18 mouse cellular contexts compared by ENCODE assay signal in the genomic region with DNA sequence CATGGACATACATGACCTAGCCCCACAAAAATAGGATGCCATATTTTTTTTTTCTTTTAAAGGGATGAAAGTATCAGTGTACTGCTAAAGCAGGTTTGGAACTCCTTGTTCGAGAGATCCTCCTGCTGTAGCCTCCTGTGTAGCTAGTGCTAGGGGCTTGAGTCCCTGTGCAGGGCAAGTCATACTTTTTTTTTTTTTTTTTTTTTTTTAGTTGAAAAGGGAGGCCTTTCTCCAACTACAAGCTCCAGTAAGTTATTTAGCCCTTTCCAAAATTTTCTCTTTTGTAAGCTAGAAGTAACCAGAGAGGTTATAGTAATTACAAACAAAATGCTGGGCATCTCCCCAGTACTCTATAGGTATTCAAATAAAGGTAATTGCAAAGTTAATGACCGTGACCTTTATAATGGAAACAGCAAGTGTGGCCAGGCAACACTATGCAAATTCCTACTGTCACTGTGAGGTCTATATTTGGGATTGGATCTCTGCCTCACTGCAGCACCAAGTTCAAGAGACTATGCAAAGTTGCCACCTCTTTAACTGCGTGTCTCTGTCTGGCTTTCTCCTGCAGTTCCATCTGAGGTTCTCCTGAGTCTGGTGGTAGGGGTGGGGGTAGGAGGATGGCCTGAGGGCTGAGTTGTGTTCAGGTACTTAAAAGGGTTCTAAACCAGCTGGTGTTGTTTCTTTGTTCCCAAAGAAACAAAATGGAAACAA. TPM values are rescaled to one million over a fixed set of nuclear protein-coding genes. Genes with fewer than 3 reads are reported as not detected.
DNase-seq lines count a peak whose midpoint lies in the region; ATAC-seq lines count a peak whose summit lies in the region.
"Had no signal": no experiment of that assay in that cellular context is flagged by ENCODE, and none has a peak within 500 bp of the region (broad histone marks: within the 10 kb centered on the region; RNA-seq: fewer than 3 reads in every experiment).

No protein-coding gene starts in this region.

- H3K27ac ChIP-seq in heart, embryonic 16.5 days (ENCODE audit: low read length) = peak overlapping the region; percentile 80
- no peak overlapping the region for H3K27ac ChIP-seq in neural tube, embryonic 11.5 days (ENCODE audit: low read depth, low read length)
- H3K27ac ChIP-seq in hindbrain, embryonic 15.5 days (replicated peaks) = no peak overlapping the region
- H3K27ac ChIP-seq: embryonic facial prominence, embryonic 13.5 days; forebrain, embryonic 13.5 days; limb, embryonic 12.5 days had no signal

- H3K9ac ChIP-seq in heart, embryonic 16.5 days (ENCODE audit: low read length) = peak overlapping the region; percentile 41
- no peak overlapping the region for H3K9ac ChIP-seq in neural tube, embryonic 11.5 days (ENCODE audit: low read length)
- no peak overlapping the region for H3K9ac ChIP-seq in hindbrain, embryonic 15.5 days
- H3K9ac ChIP-seq: embryonic facial prominence, embryonic 13.5 days; forebrain, embryonic 13.5 days; limb, embryonic 12.5 days had no signal

- H3K9me3 ChIP-seq in heart, embryonic 16.5 days (replicated peaks; ENCODE audit: control insufficient read depth, low read length) = no peaks in the 10 kb centered on the region
- no peaks in the 10 kb centered on the region for H3K9me3 ChIP-seq in neural tube, embryonic 11.5 days (ENCODE audit: control insufficient read depth, low read length)
- no peaks in the 10 kb centered on the region for H3K9me3 ChIP-seq in hindbrain, embryonic 15.5 days
- H3K9me3 ChIP-seq: embryonic facial prominence, embryonic 13.5 days; G1E; limb, embryonic 12.5 days; megakaryocyte, embryonic 14.5 days had no signal

- WGBS in heart, embryonic 16.5 days = 63% methylated on average over 3 of the region's 3 CpGs
- WGBS in neural tube, embryonic 11.5 days = 57% methylated on average over 3 of the region's 3 CpGs
- 58% methylated on average over 3 of the region's 3 CpGs for WGBS in hindbrain, embryonic 15.5 days

- intact Hi-C loops in heart, postnatal 14 days (cut with DNase I) = no loop called here

- no peak overlapping the region for H3K4me3 ChIP-seq in heart, embryonic 16.5 days (ENCODE audit: low read length)
- H3K4me3 ChIP-seq in neural tube, embryonic 11.5 days (ENCODE audit: low read depth, low read length) = no peak overlapping the region
- no peak overlapping the region for H3K4me3 ChIP-seq in hindbrain, embryonic 15.5 days
- H3K4me3 ChIP-seq: embryonic facial prominence, embryonic 13.5 days; forebrain, embryonic 13.5 days; limb, embryonic 12.5 days; megakaryocyte, embryonic 14.5 days had no signal

- no peak for DNase-seq in heart, postnatal 14 days
- DNase-seq in neural tube, embryonic 11.5 days (ENCODE audit: low spot score) = no peak
- no peak for DNase-seq in neural tube, embryonic 10.5 days (ENCODE audit: extremely low spot score, low spot score)
- peak; percentile 77 for DNase-seq in splenic B cell, adult 2 months (ENCODE audit: low read depth, low spot score)
- no peak for DNase-seq in thymus, postnatal 14 days
- DNase-seq in thymus, postnatal 4 days = no peak
- DNase-seq: cerebellum, postnatal 25 days; gastrocnemius, postnatal 14 days; lung, adult 18-20 months had no signal

- peak; percentile 41 for ATAC-seq in heart, embryonic 16.5 days (replicated peaks; ENCODE audit: extremely low read depth, insufficient read depth, low FRiP score)
- ATAC-seq in neural tube, embryonic 11.5 days (ENCODE audit: insufficient read depth, low FRiP score, low TSS enrichment) = 0 out of 2 replicates have a peak, but pooled peaks have one; percentile 45
- peak; percentile 80 for ATAC-seq in hindbrain, embryonic 15.5 days (ENCODE audit: low FRiP score, low read depth)
- ATAC-seq: forebrain, embryonic 13.5 days; intestine, postnatal 0 days had no signal

- peak overlapping the region; percentile 28; the same call in 1 of the 2 replicates for H3K4me2 ChIP-seq in heart, embryonic 16.5 days (ENCODE audit: low read depth, low read length)
- H3K4me2 ChIP-seq in neural tube, embryonic 11.5 days (ENCODE audit: low read depth) = no peak overlapping the region
- H3K4me2 ChIP-seq in hindbrain, embryonic 15.5 days = no peak overlapping the region
- H3K4me2 ChIP-seq: embryonic facial prominence, embryonic 13.5 days; forebrain, embryonic 13.5 days; limb, embryonic 12.5 days had no signal

- H3K4me1 ChIP-seq in heart, embryonic 16.5 days (ENCODE audit: control insufficient read depth, insufficient read depth, low read length) = peaks cover 9% of the 10 kb centered on the region
- peaks cover 3% of the 10 kb centered on the region; the same call in 1 of the 2 replicates for H3K4me1 ChIP-seq in neural tube, embryonic 11.5 days (ENCODE audit: control insufficient read depth, insufficient read depth, low read length)
- no peaks in the 10 kb centered on the region for H3K4me1 ChIP-seq in hindbrain, embryonic 15.5 days (replicated peaks)
- H3K4me1 ChIP-seq: embryonic facial prominence, embryonic 13.5 days; limb, embryonic 12.5 days had no signal

- no peaks in the 10 kb centered on the region for H3K36me3 ChIP-seq in heart, embryonic 16.5 days (ENCODE audit: control insufficient read depth, insufficient read depth)
- no peaks in the 10 kb centered on the region for H3K36me3 ChIP-seq in neural tube, embryonic 11.5 days (ENCODE audit: control insufficient read depth, insufficient read depth, low read length)
- no peaks in the 10 kb centered on the region for H3K36me3 ChIP-seq in hindbrain, embryonic 15.5 days
- H3K36me3 ChIP-seq in splenic B cell, adult 2 months (ENCODE audit: control insufficient read depth, insufficient read depth, low read length, poor library complexity, severe bottlenecking) = no peaks in the 10 kb centered on the region
- H3K36me3 ChIP-seq: embryonic facial prominence, embryonic 13.5 days; G1E; limb, embryonic 12.5 days had no signal

- H3K27me3 ChIP-seq in heart, embryonic 16.5 days (ENCODE audit: control insufficient read depth, insufficient read depth, low read length) = no peaks in the 10 kb centered on the region
- H3K27me3 ChIP-seq in neural tube, embryonic 11.5 days (ENCODE audit: control insufficient read depth, insufficient read depth, low read length) = no peaks in the 10 kb centered on the region
- no peaks in the 10 kb centered on the region for H3K27me3 ChIP-seq in hindbrain, embryonic 15.5 days
- H3K27me3 ChIP-seq in splenic B cell, adult 2 months (ENCODE audit: control insufficient read depth, insufficient read depth, low read length, poor library complexity, severe bottlenecking) = no peaks in the 10 kb centered on the region
- H3K27me3 ChIP-seq: embryonic facial prominence, embryonic 13.5 days; forebrain, embryonic 13.5 days; limb, embryonic 12.5 days; megakaryocyte, embryonic 14.5 days had no signal

RNA-seq across cellular contexts. Expression of a gene that starts 23.1 kb away (rescaled TPM):
- polyA plus RNA-seq in heart, embryonic 16.5 days (2015; fragmentation: Nextera tagmentation; extraction: Ambion mirVana) = 18.7 and 19.1 TPM in 2 replicates
- total RNA-seq in heart, postnatal 14 days (2021) = 10 to 100 TPM; 51.9 to 53.7 TPM
- polyA plus RNA-seq in neural tube, embryonic 11.5 days (2014; fragmentation: Nextera tagmentation; extraction: Ambion mirVana) = 0.21 and 0.42 TPM in 2 replicates
- 0.16 and 0.17 TPM in 2 replicates for polyA plus RNA-seq in hindbrain, embryonic 15.5 days (2015; fragmentation: Nextera tagmentation; extraction: Ambion mirVana)

RNA-seq across cellular contexts. Expression of a gene that starts 25.4 kb away (rescaled TPM):
- polyA plus RNA-seq in heart, embryonic 16.5 days (2015; fragmentation: Nextera tagmentation; extraction: Ambion mirVana) = 0.36 and 0.45 TPM in 2 replicates
- under 1 TPM; 0.85 to 0.93 TPM for total RNA-seq in heart, postnatal 14 days (2021)
- not detected in 2 replicates for polyA plus RNA-seq in neural tube, embryonic 11.5 days (2014; fragmentation: Nextera tagmentation; extraction: Ambion mirVana)
- polyA plus RNA-seq in hindbrain, embryonic 15.5 days (2015; fragmentation: Nextera tagmentation; extraction: Ambion mirVana) = 0.18 and 0.26 TPM in 2 replicates
- total RNA-seq: adrenal gland, adult 18-20 months had no signal
- polyA plus RNA-seq: embryonic facial prominence, embryonic 13.5 days; forebrain, embryonic 13.5 days; G1E; intestine, postnatal 0 days had no signal

Comparison
In these comparisons a context has a peak if more than half of its experiments do, and no peak if none do; other contexts are left out.
1. RNA of a gene that starts 23.1 kb away (polyA plus RNA-seq): 18.7 to 19.1 TPM in heart, embryonic 16.5 days; 0.21 to 0.42 TPM in neural tube, embryonic 11.5 days and 0.16 to 0.17 TPM in hindbrain, embryonic 15.5 days; every median in the first group is over 10 times any median in the second.
2. Peak in every context shown above with its lines, with median percentiles within 50 percentile points of each other: ATAC-seq.